Mouse (Mus musculus) liver, embryonic 14.5 days (tissue): ENCODE results near the gene Lrrc8e.

Experiments used
- CTCF ChIP-seq: IDR thresholded peaks from 2 replicates; pipeline ENCODE4 v1.5.1; 2016; ENCODE audit warnings: antibody characterized with exemption, low read depth, control low read depth
- EP300 ChIP-seq: IDR thresholded peaks from 2 replicates; pipeline ENCODE4 v1.6.1; 2016; ENCODE audit warnings: antibody characterized with exemption, low read depth

GRCm38 (mm10) chr8:4219617-4220016 is 7.0 kb upstream of the Lrrc8e start:
- TF ChIP-seq EP300: no peak
- TF ChIP-seq CTCF: no peak
